ENCODE assay signal across 8 mouse cellular contexts in the genomic region with DNA sequence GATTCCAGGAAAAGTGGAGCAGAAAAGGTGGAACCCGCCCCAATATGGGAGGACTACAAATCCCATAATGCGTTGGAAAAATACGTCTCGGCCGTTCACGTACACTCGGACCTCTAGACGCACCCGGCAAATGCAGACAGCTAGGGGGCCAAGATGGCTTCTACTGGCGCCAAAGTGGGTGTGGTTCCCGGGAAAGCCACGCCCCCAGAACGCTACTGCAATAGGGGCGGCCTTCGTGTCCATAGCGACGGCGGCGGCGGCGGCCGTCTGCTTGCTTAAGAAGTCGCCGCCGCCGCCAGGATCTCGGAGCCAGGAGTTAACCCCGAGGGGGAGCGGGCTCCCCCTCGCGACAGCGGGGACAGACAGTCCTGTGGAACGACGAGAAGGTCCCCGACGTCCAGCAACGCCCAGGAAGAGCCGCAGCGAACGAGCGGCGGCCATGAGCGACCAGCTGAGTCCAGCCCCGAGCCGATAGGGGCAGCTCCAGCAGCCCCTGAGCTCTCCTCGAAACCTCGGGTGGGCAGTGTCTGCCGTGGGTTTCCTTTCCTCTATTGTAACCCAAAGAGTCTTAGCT. TPM values are rescaled to one million over a fixed set of nuclear protein-coding genes. Genes with fewer than 3 reads are reported as not detected.
DNase-seq lines count a peak whose midpoint lies in the region; ATAC-seq and TF ChIP-seq lines count a peak whose summit lies in the region.

A gene (plus strand): TSS at position 229 of the 574 bp plus-strand sequence.

- no peak for TF ChIP-seq CTCF in cortical plate, adult 2 months (IDR thresholded peaks at IDR 0.05; ENCODE audit: extremely low read depth, insufficient read depth, low read length)

- H3K4me1 ChIP-seq in cortical plate, adult 2 months (ENCODE audit: control insufficient read depth, insufficient read depth, low read length): no peaks in the 10 kb centered on the region

- peak; percentile 97 for ATAC-seq in activated CD4-positive, CD25-positive, alpha-beta regulatory T cell, adult 4 months
- peak; percentile 98 for ATAC-seq in megakaryocyte progenitor cell, adult 5-6 weeks (replicated peaks; ENCODE audit: poor library complexity)

- H3K27ac ChIP-seq in cortical plate, adult 2 months (ENCODE audit: insufficient read depth, low read length): 0 out of 2 replicates have a peak within 1 kb of the TSS, but pooled peaks have one; percentile 29

- H3K4me3 ChIP-seq in cortical plate, adult 2 months (ENCODE audit: insufficient read depth, low read length): peak within 1 kb of the TSS; percentile 50

- TF ChIP-seq POLR2A in cortical plate, adult 2 months (IDR thresholded peaks at IDR 0.05; ENCODE audit: extremely low read depth, insufficient read depth, low read length): 0 out of 2 replicates have a peak, but pooled peaks have one; percentile 48

- peak; percentile 93 to 94 for DNase-seq in gastrocnemius, adult 8-10 months (ENCODE audit: low spot score in 2 of 2)
- DNase-seq in induced T-regulatory cell, adult 2 months (ENCODE audit: low read depth): peak; percentile 97
- DNase-seq in left cerebral cortex, adult 9 months (ENCODE audit: low spot score in 2 of 2): peak; percentile 92 to 97
- peak; percentile 96 for DNase-seq in right cerebral cortex, postnatal 14 days
- peak; percentile 92 to 97 for DNase-seq in urinary bladder, postnatal 36 days (ENCODE audit: low spot score in 2 of 2)

RNA-seq across cellular contexts. Expression of the gene that starts here (rescaled TPM):
- polyA plus RNA-seq in activated CD4-positive, CD25-positive, alpha-beta regulatory T cell, adult 4 months (2017; shearing (Covaris generic)): under 1 TPM in 1 of 2 experiments, not detected in 1; 0.62 TPM
- polyA plus RNA-seq in cortical plate, adult 2 months (2012; rRNA removed): 0.98 and 1.5 TPM in 2 replicates
- total RNA-seq in gastrocnemius, adult 8-10 months (2022): under 1 TPM in 2 of 4 experiments, not detected in 2; 0.20 to 0.48 TPM
- total RNA-seq in megakaryocyte progenitor cell, adult 5-6 weeks (2015): 1.5 TPM in 1 of 2 replicates, not detected in the other
- total RNA-seq in megakaryocyte progenitor cell, adult 5-6 weeks (2017): not detected in 2 replicates

Comparison
In these comparisons a context has a peak if more than half of its experiments do, and no peak if none do; other contexts are left out.
1. Peak in every context shown above with its lines: DNase-seq, ATAC-seq, H3K4me3 ChIP-seq and H3K27ac ChIP-seq.
2. Peak in ATAC-seq in activated CD4-positive, CD25-positive, alpha-beta regulatory T cell, adult 4 months; RNA of the gene not detected or under 1 TPM.
3. Peak in DNase-seq in gastrocnemius, adult 8-10 months; RNA of the gene not detected or under 1 TPM.